Mouse (Mus musculus): ENCODE data around the gene Cdh6.

The Cdh6 gene

DNA sequence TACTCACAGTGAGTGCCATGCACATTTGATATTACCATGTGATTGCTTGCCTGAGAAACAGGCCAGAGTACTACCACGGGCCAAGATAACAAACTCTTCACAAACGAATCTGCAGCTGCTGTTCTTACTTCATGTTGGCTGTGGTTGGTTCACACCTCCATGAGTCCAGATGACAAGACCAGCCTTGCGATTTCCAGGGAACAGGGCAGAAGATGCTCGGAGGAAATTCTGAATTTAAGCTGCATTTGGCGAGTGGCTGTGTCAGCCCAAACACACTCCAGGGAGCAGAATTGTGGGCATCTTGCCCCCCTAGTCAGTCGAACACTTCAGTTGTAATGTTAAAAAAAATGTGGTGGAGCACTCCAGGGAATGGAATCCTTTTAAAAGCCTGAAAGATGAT lies 18.1 kb downstream of the Cdh6 start:
- DNase-seq: no peak

DNA sequence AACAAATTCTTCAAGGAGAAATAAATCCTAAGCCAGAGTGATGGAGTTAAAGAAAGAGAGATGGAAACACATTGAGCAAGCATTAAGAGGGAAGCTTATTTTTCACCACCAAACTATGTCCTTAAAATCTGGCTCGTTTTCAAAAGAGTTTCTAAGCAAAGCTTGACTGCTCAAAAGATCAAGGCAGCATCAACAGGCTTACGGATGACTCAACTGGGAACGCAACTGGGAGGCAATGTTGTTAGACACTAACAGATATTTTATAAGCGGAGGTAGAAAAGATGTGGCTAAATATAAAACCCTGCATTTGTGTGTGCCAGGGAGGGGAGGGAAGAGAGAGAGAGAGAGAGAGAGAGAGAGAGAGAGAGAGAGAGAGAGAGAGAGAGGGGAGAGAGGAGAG lies 31.5 kb downstream of the Cdh6 start:
- no peak for DNase-seq

DNA sequence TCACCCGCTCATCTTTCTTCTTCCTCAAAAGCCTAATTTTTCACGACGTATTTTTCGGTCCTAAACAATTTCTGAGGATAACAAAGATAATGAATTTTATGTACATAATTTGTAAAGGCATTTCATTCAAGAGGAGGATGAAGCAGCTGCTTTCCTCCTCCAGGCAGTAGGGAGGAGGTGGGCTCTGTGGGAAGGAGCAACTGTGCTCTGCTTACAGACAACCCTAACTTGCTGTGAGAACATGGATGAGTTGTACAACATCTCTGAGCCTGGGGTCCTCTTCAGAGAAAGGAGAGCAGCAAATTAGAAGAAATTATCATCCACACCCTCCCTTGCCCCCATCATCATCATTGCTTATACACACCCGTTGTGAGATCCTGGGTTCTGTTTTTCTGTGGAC lies 33.8 kb downstream of the Cdh6 start:
- no peak for DNase-seq

DNA sequence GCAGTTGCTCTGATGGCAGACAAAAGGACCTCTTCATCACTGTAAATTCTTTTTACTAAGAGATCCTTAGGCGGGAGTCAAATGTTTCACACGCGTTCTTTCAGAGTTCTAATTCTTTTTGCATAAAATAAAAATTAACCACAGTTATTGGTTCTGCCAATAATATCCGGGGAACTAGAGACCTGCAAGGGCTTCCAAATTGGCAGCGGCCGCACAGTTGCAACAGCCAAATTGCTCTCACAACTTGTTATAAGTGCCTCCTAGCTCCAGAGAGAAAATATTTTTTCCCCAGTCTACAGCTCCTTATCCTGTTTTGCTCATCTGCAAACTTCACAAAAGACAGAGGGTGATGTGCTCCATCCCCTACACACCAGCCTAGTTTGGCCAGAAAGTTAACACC lies 36.3 kb downstream of the Cdh6 start:
- DNase-seq: no peak

DNA sequence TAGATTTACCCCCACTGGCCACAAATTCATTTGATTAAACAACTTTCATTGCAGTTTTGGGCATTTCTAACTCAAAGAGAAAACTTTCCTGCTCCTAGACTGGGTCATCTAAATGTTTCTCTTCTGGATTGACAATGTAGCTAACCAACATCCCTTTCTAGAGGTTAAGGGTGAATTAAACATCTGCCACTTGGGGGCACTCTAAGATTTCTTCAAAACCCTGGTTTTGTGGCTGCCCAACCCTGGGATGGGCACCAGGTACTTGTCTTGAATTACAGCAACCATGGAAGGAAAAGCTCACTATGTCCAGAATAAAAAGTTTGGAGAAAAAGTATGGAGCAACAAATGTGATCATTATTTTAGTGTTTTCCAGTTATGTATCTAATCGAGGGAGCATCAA lies 39.4 kb downstream of the Cdh6 start:
- DNase-seq: no peak

DNA sequence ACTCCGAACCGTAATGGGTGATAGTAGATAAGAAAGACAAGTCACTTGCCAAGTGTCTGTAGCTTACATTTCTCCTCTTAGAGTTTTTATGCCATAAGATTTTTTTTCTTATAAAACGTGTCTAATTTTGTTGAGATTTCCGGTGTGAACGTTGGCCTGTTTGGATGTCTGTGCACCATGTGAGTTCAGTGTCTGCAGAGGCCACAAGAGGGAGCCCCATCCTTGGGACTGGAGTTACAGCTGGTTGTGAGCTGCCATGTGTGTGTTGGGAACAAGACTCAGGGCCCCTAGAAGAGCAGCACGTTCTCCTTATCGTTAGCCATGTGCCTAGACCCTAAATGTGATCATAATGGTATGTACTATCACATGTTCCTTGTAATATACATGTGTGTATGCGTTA lies 40.1 kb downstream of the Cdh6 start:
- no peak for DNase-seq

DNA sequence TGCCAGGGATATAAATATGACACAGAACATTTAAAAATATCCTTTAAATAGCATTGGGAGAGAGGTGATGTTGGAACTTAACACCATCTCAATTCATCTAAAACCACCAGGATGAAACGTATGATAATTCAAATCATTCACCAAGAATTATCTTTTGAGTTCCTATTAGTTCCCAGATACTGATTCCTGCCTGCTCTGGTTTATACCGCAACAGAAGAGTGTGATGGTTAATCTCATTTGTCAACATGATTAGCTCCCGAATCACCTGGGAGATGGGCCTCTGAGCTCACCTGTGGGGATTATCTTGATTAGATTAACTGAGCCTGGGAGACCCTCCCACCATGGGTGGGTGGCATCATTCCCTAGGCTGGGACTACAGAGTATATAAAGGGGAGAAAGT lies 41.0 kb downstream of the Cdh6 start:
- DNase-seq: no peak

DNA sequence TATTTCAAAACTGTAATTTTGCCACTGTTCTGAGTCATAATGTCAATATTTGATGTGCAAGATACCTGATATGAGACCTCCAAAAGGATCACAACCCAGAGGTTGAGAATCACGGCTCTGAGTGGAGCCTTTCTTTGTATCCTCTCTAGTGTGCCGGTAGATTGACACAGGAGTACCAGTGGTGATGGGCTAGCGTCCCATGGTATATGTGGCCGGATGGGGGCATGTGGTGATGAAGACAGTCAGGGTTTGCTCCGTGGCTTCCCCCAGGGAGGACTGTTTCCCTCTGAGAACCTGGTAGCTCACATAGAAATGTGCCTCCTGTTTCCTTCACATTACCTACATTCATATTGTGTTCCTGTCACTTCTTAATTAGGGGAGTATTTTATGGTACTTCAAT lies 43.2 kb downstream of the Cdh6 start:
- DNase-seq: no peak

DNA sequence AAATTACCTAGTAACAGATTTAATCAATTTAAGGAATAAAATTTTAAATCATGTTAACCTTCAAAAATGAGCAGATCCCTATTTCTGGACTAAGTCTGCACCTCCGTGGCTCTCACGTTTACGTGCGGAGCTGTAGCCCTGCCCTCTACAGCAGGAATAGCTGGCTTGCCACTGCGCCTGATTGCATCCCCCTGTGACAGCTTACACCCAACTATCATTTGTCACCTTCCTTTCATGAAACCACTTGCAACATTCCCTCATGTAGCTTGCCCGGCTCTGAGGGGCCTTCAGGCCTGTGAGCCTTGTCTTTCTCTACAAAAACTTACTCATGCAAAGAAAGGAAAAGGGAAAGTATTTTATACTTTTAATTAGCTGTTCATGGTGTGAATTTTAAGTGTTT lies 73.1 kb downstream of the Cdh6 start:
- no peak for DNase-seq

DNA sequence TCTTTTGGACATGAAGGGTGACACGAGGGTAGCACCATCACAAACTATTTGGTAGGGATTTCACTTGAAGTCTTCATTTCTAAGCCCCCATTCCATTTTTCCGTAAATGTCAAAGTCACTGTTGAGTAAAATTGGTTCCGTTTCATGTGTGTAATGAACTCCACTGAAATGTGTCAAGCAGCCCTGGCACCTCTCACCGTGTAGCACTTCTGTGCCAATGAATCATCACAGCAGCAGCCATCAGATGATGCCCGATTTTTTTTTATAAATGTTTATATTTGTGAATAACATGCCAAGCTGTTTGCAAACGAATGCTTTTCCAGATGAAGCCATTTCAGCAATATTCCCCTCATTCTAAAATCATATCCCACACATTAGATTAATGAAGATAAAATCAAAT lies 75.6 kb downstream of the Cdh6 start:
- no peak for DNase-seq

DNA sequence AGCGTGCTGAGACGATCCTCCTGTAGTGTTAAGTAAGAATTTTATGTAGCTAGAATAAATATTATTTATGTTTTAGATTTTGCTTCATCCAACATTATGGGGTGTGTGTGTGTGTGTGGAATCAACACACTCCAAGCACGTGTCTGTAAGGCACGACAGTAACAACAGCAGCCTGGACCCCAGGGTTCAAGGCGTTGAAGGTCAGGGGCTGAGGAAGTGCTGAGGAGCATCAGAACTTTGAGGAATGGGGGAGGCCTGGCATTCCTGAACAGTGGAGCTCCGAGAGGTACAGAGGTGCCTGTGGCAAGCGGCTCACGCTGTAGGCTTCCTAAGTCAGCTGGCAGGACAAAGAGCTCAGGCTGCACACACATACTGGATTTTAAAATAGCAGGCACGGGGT lies 78.1 kb downstream of the Cdh6 start:
- no peak for DNase-seq

DNA sequence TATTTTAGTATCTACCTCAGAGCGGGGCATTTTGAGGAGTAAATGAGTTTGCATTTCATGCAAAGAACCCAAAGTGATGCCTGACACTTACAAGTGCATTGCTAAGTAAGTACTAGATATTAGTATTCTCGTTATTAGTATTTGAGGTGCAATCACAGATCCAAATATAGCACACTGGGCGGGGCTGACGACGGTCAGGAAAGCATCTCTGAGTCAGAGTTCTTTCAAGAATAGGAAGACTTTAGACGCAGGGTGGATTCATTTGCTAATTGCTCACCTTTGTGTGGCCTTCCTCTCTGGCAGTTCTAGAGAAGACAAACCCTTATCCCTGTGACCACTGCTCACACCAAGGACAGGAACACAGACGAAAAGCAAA lies 78.6 kb downstream of the Cdh6 start:
- no peak for DNase-seq

DNA sequence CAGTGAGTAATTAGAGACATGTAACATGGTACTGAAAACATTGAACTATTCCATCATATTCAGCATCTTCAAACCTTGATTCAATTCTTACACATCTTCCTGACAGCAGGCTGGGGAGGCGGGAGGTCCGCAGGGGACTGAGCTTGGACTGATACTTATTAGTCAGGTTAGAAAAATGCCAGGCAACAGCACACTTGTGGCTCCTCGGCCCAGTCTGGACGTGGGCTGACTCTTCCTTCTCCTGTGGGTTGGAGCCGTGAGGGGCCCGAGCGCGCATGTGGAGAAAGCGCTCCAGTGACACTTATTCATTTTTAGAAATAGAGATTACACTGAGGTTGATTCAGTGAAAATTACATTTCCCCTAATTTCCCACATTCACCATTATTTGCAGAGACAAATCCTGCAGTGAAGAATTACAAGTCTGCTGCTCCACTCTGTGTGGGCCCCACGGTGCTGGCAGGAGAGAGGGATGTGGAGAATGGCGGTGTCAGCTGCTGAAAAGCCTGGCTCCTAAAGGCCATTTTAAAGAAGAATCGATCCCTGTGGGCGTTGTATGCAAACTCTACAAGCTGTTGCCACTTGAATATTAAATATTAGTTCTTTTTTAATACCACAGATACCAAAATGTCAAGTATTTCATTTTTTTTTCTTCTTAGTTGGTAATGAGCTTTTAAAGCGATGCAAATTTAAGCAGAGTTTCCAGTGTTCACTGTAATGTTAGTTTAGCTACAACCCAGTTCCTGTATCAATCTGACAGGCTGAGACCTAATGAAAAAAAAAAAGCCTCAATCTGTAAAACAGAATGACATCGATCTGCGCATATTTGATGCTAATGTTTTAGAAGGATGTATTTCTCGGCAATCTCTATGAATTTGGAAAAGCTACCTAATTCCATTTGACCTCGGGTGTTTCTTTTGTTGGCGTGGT lies 79.3 kb downstream of the Cdh6 start:
- DNase-seq: no peak

DNA sequence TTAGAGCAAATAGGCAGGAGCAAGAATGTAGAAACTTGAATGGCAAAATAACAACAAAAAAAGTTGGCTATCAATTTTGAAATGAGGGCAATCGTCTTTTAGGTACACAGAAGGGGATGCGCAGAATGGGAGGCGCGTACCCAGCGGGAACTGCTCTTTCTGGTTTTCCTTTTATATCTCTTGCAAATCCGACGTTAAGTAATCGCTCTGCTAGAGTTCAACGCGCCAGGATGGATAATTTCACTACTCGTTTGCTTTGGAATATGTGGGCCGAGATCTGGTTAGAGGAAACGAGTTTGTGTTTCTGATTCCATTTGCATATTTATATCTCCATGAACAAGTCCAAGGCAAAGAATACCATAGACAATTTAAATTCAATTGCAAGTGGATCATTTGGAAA lies 81.4 kb downstream of the Cdh6 start:
- no peak for DNase-seq

DNA sequence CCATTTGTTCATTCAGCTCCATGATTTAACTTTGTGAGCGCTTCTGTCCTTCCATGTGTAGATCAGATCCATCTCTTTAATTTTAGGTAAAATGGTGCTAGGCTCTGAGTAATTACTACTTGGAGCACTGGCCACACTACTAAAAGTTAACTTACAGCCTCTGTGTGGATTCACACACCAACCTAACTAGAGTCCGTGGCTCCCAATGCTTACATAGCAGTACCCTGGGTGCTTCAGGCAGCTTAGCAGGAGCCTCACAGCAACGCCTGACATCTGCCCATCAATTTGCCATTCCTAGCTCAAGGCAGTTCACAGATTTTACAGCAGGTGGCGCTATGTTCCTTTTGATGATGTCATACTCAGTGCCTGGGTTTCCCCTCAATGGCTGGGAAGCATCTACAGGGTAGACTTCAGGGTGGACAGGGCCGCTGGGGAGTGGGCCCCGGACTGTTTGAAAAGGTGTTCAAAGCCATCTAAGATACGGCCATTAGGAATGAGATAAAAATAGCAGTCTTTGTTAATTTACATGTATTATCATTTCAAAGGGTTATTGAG lies 84.9 kb downstream of the Cdh6 start:
- no peak for DNase-seq

DNA sequence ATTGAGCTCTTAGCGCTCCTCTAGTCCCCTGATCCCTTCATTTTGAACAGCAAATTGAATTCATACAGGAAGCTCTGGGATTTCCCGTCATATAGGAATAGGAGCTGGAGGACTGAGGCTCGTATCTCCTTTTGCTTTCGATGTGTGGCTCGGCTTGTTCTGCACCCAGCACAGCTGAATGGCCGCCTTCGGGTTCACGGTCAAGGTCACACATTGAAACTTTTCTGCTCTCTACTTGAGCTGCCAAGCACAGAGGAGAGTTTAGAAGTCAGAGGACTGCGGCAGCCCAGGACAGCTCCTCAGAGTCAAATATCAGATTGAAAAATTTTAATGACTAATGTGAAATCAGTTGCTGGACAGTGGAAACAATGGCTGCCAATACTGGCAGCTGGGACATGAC lies 88.7 kb downstream of the Cdh6 start:
- no peak for DNase-seq

DNA sequence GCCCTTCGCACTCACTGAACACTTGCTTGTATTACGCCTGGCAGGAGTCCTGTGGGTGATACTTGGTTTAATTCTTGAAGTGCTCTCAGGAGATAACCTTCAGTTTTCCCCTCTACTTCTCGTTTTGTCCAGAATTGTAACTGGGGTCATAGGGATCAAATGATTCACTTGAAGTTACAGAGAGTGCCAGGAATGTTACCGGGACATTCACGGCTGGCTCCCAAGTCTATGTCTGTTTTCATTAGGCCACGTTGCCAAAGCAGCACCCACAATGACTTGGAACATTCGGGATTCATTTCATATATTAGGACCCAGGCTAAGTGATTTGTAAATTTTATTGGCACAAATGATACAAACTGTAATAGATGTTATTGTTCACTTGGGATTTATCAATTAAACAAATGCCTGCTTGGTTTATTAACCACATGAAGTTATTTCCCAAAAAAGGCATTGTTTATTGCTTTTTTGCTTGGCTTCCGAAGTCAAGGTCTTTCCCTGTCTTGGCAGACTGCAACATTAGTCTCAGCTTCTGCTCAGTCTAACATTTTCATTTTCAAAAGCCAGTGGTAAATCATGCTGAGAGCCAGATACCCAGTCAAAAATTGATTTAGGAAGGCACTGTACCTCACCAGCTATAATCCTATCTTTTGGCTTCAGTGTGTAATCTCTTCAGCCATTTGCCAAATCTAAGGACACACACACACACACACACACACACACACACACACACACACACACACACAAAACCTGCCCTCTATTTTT lies 96.4 kb downstream of the Cdh6 start:
- DNase-seq: no peak

DNA sequence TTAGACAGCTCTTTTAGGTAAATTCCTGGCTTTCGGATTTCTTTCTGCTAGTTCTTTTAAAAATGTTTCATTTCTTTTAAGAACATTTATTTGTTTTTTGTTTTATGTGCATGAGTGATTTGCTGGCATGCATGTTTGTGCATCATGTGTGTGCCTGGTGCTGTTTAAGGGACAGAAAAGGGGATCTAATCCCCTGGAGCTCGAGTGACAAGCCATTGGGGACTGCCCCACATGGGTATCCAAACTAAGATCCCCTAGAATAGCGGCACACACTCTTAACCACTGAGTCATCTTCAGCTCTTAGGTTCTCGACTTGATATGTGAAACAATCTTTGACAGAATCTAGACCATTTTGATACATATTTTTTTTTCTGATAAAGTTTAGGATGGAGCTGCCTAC lies 99.4 kb downstream of the Cdh6 start:
- DNase-seq: no peak

DNA sequence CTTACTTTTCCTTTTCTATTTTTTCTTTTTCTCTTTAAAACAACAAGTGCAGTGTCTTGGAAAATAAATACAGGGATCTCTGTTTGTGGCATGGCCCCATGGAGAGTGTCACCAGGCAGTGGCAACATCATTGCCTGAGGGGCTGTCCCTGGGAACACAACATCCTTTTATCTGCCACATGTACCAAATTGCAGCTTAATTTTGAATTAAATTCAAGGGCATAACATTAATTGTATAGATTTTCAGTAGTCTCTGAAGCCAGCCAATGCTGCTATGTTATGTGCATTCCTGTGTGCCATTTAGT lies 105.3 kb downstream of the Cdh6 start:
- DNase-seq: no peak

DNA sequence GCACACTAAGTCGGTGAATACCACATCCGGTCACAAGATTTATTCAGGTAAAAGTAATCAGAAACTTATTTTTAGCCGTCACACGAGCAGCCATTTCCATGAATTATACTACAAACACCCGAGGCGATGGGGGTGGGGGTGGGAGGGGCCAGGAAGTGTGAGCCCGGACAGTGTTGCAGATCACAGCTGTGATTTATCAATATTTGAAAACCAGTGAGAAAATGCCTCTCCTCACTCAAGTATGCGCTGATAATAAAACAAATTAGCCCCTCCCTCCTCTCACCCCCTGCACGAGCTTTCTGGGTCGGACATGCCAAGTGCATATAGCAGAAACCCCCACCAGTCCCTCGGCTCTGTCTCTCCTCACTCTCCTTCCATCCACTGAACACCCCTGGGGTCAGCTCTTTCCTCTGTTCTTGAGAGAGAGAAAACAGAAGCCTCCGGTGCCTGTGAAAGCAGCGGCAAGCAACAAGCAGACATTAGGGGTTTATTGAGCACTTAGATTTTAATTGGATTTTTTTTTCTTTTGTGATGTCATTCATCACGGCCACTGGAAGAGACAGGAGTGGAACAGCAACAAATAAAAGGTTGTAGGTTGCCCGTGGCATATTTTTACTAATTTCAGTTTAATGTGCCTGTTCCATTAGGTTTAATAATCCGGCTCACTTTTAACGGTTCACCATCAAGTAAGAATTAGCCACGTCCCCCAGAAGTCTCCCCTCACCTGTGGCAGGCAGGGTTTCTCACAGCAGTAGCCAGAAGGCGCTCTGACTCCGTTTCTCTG lies 105.9 kb downstream of the Cdh6 start:
- no peak for DNase-seq

DNA sequence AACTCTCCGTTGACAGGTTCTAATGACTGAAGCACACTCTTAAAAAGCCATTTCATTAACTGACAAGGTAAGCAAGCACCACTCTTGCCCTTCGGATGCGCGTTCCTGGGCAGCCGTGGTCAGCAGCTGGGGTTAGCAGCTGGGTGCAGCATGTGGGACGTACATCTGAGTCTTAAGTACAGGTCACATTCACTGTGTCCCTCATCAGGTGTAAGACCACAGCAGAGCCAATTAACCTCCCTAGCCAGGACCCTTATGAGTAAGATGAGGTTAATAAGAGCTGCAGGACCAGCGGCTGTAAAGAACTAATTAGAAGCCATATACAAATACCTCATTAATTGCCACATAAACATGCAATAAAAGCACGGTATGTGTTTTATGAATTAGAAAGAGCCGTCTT lies 106.7 kb downstream of the Cdh6 start:
- no peak for DNase-seq

DNA sequence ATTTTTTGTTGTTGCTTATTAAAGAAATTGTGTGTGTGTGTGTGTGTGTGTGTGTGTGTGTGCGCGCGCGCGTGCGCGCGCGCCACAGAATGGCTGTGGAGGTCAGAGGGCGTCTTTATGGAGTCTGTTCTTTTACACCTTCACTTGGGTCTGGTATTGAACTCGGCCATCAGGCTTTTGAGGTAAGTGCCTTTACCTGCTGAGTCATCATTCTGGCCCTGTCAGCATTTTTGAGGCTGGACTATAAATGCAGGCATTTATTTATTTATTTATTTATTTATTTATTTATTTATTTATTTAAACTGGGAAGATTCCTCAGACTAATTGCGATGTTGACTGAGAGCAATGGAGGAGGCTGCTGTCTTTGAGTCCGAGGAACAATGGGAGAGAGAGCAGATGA lies 109.8 kb downstream of the Cdh6 start:
- no peak for DNase-seq

DNA sequence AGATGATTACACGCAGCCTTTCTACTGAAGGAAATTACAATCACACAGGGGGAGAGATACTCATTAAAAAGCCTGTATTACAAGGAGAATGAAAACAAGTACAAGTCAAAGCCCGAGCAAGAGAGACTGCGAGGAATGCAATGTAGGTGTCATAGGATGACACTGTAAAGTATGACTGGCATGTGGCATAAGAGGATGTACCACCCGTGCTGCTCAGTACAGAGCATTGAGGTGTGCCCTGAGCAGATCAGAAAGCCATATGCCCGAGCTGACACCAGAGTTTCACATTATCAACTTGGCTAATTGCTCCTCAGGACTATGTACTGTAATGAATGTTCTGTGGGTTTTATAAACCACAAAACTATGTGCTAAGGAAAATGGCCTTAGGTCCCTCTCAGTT lies 115.7 kb downstream of the Cdh6 start:
- no peak for DNase-seq

DNA sequence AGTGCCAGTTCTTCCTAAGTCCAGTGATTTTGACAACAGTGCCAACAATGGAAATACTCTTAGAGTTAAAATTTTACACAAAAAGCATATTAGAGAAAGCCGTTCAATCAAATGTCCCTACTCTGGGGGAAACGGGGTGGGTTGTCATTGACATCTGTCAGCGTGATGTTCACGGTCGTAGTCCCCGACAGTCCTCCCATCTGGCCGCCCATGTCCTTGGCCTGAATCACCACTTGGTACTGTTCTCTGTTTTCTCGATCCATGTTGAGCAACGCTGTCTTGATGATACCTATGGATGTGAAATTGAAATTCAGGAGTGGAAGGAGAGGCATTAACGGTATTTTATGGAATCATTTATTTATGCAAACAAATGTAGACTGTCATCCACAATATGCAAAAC lies 116.2 kb downstream of the Cdh6 start:
- DNase-seq: no peak
